Mouse (Mus musculus) hindbrain, embryonic 13.5 days (tissue): ENCODE measurements around the gene Hexim2. TPM values are rescaled to one million over a fixed set of nuclear protein-coding genes. Genes with fewer than 3 reads are reported as not detected.

Experiments
- ATAC-seq: fragments of 200-750 bp; cut with Nextera tagmentation; 2 replicates; pipeline ENCODE4 v1.8.0; 2017; ENCODE audit warnings: moderate TSS enrichment; ENCODE audit not compliant: low FRiP score
- H3K27ac ChIP-seq: fragments of 300-500 bp; sonication (generic); 2 replicates; pipeline ENCODE4 v1.5.1; 2015; ENCODE audit warnings: inconsistent platforms, mild to moderate bottlenecking, moderate library complexity
- H3K27me3 ChIP-seq: fragments of 300-500 bp; sonication (generic); 2 replicates; pipeline ENCODE4 v1.6.1; 2015; ENCODE audit warnings: mild to moderate bottlenecking, inconsistent platforms
- H3K36me3 ChIP-seq: fragments of 300-500 bp; sonication (generic); 2 replicates; pipeline ENCODE4 v1.6.1; 2015; ENCODE audit warnings: mild to moderate bottlenecking, inconsistent platforms
- H3K4me1 ChIP-seq: fragments of 300-500 bp; sonication (generic); replicated peaks from 2 replicates; pipeline ENCODE4 v1.6.1; 2015; ENCODE audit warnings: inconsistent platforms
- H3K4me2 ChIP-seq: fragments of 300-500 bp; sonication (generic); 2 replicates; pipeline ENCODE4 v1.6.1; 2015; ENCODE audit warnings: inconsistent platforms, mild to moderate bottlenecking, moderate library complexity
- H3K4me3 ChIP-seq: fragments of 300-500 bp; sonication (generic); 2 replicates; pipeline ENCODE4 v1.5.1; 2015; ENCODE audit warnings: mild to moderate bottlenecking, inconsistent platforms
- H3K9ac ChIP-seq: fragments of 300-500 bp; sonication (generic); 2 replicates; pipeline ENCODE4 v1.6.1; 2015; ENCODE audit warnings: mild to moderate bottlenecking, inconsistent platforms
- H3K9me3 ChIP-seq: fragments of 300-500 bp; sonication (generic); 2 replicates; pipeline ENCODE4 v1.6.1; 2016; ENCODE audit warnings: inconsistent platforms
- WGBS: fragments of 180-500 bp; shearing (Covaris S2); methylation state at CpG from one replicate; pipeline ENCODE4 v1.1.7; 2015; 5-methylcytosine and 5-hydroxymethylcytosine counted together
- polyA plus RNA-seq: library from polyadenylated mRNA; unstranded; fragments of >200 nt; fragmentation: Nextera tagmentation; extraction: Ambion mirVana; gene quantifications from 2 replicates; pipeline ENCODE4 v1.2.1, GENCODE M21; 2015

Gene Hexim2
- polyA plus RNA-seq, 1 experiment from 2014 or later = 22.3 TPM

DNA sequence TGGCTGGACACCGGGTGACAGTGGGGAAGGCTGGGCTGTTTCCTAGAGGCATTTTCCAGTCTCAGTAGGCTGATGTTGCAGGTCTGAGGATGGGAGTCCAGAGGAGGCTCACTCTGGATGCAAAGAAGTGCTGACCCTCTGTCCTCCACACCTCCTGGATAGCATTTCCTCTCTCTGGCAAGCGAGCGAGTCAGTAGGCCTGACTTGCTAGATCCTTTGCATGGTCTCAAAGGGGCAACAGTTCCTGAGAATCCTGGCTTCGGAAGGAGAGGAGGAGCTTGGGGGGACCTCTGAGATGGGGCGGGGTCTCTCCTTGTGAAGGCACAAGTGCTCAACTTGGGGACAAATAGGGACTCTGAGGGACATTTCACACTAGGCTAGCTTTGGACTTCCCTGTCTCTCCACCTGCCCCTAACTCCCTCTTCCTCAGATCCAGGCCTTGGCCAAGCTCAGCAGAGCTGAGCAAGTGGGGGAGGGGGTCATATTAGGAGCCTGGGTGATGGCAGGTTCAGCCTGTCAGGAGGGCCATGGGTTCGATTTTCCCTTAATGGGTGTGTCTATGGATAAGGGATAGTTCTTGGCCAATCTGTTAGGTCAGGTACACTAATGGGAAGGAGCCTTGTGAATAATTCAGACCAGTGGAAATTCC, 40.3 kb downstream of the Hexim2 start:
- Histone ChIP-seq H3K9ac (peak overlapping the region; percentile 76; the same call in 1 of the 2 replicates), H3K4me3 (peak overlapping the region; percentile 74), H3K4me1 (peaks cover 42% of the 10 kb centered on the region)

DNA sequence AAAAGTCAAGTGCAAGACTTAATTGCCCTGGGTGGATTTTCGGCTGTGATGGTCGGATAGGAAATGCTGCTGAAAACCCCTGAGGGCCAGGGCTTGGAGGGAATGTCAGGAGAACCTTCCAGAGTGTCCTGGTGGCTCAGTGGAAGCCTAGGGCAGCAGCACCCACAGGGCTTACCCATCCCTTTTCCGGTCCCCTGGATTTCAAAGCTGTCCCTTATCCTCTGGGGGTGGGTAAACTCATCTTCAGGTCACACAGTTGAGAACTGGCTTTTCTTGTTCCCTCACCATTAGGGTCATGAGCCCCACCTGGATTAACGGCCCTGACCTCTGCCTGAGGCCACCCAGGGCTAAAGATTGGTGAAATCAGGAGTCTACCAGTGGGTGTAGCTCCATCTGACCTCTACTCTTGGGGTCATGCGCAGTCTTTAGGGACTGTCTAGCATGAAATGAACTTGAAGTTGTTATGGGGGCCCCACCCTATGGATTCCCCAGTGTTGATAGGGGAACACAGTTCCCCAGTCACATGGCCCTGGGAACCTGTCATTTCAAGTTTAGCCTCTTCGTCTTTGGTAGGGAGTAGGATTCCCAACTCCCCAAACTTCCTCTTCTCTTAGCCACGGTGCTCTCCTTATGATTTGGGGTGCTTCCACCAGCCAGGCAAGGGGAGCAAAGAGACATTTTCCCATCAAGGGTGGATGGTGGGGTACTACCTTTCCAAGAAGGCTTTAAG, 41.0 kb downstream of the Hexim2 start:
- Histone ChIP-seq H3K36me3 (no peaks in the 10 kb centered on the region), H3K4me2 (peak overlapping the region; percentile 83; the same call in 1 of the 2 replicates), H3K9ac (no peak overlapping the region), H3K4me1 (peaks cover 42% of the 10 kb centered on the region), H3K27me3 (peaks cover 67% of the 10 kb centered on the region), H3K27ac (no peak overlapping the region), H3K9me3 (no peaks in the 10 kb centered on the region), H3K4me3 (no peak overlapping the region)
- ATAC-seq = no peak
- WGBS = 83% methylated on average over 7 of the region's 7 CpGs

More for the DNA sequence above, 40.3 kb downstream of the Hexim2 start:
- 61% methylated on average over 6 of the region's 6 CpGs for WGBS
- Histone ChIP-seq H3K27me3 (peaks cover 69% of the 10 kb centered on the region), H3K27ac (no peak overlapping the region), H3K4me2 (peak overlapping the region; percentile 83), H3K36me3 (no peaks in the 10 kb centered on the region), H3K9me3 (no peaks in the 10 kb centered on the region)
- ATAC-seq = no peak

DNA sequence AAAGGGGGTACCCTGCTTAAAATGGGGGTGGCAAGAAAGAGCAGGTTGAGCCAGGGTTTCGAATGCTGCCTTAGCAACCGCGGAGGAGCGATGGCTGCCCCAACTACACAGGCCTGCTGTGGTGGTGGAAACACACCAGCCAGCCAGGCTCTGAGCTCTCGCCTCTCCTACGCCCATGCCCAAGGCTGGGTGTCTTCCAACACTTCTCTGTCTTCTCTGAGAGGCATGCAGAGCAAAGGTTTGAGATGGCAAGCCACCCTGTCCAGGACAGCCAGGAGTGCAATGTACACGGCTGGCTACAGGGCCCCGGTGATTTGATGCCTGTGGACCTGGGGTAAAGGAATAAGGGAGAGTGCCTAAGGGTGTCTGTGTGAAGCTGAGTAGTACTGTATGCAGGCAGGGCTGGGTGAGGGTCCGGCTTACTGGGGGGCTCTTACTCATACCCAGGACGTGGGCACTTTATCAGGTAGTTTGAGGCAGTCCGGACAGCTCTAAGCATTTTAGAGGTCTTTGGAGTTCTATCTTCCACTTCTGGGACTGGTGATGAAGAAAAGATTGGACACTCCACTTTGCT, 41.6 kb downstream of the Hexim2 start:
- no peak overlapping the region for H3K27ac ChIP-seq
- 91% methylated on average over 11 of the region's 11 CpGs for WGBS
- H3K27me3 ChIP-seq = peaks cover 64% of the 10 kb centered on the region
- no peaks in the 10 kb centered on the region for H3K9me3 ChIP-seq
- peaks cover 39% of the 10 kb centered on the region for H3K4me1 ChIP-seq
- H3K4me3 ChIP-seq = no peak overlapping the region
- ATAC-seq = no peak
- H3K9ac ChIP-seq = no peak overlapping the region
- H3K4me2 ChIP-seq = no peak overlapping the region
- H3K36me3 ChIP-seq = no peaks in the 10 kb centered on the region

DNA sequence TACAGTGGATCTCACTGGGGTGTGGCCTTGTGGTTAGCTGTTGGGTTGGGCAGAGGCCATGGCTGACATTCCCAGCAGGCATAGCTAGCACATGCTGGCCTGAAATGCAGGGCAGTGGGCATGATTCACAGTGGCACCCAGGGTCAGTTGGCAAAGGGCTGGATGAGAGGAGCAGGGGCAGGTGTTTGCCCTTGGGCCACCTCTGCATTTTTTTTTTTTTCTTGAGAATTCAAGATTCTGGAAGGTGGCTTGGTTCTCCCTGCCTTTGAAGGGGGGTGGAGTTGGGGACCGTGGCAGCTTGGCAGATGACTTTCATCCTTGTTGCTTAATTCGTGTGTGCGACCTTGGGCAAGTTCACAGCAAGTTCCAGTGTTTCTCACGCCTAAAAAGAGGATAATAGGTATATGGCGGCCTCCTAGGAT, 42.2 kb downstream of the Hexim2 start:
- no peak overlapping the region for H3K27ac ChIP-seq
- H3K27me3 ChIP-seq = peaks cover 58% of the 10 kb centered on the region
- WGBS = 79% methylated on average over 5 of the region's 5 CpGs
- H3K9ac ChIP-seq = no peak overlapping the region; the same call in 1 of the 2 replicates
- H3K4me2 ChIP-seq = no peak overlapping the region
- H3K4me3 ChIP-seq = no peak overlapping the region
- H3K36me3 ChIP-seq = no peaks in the 10 kb centered on the region
- no peak for ATAC-seq
- H3K4me1 ChIP-seq = peaks cover 33% of the 10 kb centered on the region
- H3K9me3 ChIP-seq = no peaks in the 10 kb centered on the region

DNA sequence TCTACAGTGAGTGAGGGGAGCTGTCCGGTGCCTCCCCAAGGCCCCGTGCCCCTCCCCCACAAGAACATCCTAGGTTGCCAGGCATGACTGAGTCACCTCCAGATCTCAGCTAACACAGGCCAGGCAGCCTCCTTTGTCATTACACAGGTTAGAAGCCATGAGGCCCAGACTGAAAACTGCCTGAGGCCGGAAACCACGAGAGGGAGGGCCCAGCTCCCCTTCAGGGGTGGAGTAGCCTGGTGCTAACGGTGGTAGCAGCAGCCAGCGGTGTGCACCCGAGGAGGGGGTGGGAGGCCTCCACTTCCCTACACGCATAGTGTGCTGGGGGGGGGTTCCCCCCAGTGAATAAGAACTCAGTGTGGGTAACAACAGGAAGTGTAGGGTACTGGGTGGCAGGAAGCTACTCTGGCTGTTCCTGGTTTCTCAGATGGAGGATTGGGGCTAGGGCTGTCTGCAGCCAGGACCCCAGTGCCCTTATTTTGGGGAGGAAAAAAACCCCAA, 42.7 kb downstream of the Hexim2 start:
- ATAC-seq = no peak
- H3K36me3 ChIP-seq = no peaks in the 10 kb centered on the region
- no peak overlapping the region for H3K4me3 ChIP-seq
- H3K4me2 ChIP-seq = no peak overlapping the region
- H3K9me3 ChIP-seq = no peaks in the 10 kb centered on the region
- H3K27ac ChIP-seq = no peak overlapping the region
- peaks cover 53% of the 10 kb centered on the region for H3K27me3 ChIP-seq
- 50% methylated on average over 8 of the region's 8 CpGs for WGBS
- peaks cover 28% of the 10 kb centered on the region for H3K4me1 ChIP-seq
- H3K9ac ChIP-seq = peak overlapping the region; percentile 24

DNA sequence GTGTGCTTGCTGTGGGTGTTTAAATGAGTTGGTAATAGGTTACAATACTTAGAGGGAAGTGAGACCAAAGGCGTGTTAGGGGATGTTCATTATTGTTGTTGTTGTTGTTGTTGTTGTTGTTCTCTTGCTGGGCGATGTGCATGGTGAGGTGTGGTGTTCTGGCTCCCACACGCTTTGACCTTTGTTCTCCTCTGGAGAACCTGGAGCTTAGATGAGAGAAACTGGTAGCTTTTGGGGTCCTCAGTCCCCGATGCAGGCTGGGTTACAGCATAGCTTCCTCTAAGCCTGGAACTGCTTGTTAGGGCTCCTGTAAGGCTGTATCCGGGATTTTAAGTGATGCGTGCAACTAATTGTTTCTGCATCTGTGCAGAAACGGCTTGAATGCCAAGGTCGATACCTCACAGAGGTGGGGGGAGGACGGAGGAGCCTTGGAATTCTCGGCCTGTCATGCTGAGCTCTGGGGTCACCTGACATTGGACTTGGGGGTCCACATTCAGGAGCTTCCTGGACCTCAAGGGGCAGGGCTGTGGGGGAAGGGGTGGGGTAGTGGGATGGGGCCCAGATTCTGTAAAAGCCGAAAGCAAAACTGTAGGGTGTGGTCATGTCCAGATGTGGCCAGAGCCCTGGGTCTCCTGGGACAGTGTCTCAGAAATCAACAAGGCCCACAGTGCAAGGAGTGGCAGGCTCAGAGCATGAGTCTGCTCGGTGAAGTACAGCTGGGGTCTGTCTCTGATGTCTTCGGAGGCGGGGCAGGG, 43.6 kb downstream of the Hexim2 start:
- H3K36me3 ChIP-seq = no peaks in the 10 kb centered on the region
- H3K27ac ChIP-seq = no peak overlapping the region
- H3K27me3 ChIP-seq = peaks cover 44% of the 10 kb centered on the region
- no peak overlapping the region for H3K9ac ChIP-seq
- WGBS = 77% methylated on average over 14 of the region's 14 CpGs
- ATAC-seq = no peak
- peaks cover 21% of the 10 kb centered on the region for H3K4me1 ChIP-seq
- no peaks in the 10 kb centered on the region for H3K9me3 ChIP-seq
- no peak overlapping the region for H3K4me2 ChIP-seq
- H3K4me3 ChIP-seq = no peak overlapping the region

DNA sequence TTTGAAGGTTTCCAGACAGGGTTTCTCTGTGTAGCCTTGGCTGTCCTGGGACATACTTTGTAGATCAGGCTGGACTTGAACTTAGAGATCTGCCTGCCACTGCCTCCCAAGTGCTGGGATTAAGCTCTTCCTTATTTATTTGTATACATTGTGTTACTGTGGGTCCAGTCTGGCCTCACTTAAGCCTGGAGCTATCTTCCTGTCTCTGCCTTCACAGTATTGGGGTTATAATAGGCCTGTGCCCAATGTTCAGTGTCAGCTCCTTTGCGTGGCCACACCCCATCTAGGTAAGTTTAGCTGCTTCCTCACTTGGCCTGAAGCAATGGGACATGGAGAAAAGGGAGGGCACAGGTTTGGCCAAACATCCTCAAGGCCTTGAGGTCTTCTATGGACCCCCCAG, 44.3 kb downstream of the Hexim2 start:
- H3K36me3 ChIP-seq = no peaks in the 10 kb centered on the region

DNA sequence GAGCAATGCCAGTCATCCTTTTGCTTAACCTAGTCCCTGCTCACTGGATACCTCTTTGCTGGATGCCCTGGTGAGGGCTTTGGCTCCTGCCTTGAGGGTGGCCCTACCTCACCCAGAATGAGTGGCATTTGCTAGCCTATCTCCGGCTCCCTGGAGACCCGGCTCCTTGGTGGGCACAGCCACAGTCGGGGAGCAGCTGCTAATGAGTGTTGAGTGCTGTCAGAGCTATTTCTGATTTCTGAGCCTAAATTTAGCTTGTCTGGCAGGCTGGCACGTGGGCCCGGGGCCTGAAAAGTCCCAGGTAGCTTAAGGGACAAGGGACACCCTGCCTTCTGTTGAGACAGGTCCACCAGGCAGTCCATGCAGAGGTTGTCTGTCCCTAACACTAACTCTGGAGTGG, 45.0 kb downstream of the Hexim2 start:
- no peak overlapping the region for H3K4me2 ChIP-seq
- H3K36me3 ChIP-seq = no peaks in the 10 kb centered on the region
- peaks cover 9% of the 10 kb centered on the region for H3K4me1 ChIP-seq
- H3K27me3 ChIP-seq = peaks cover 38% of the 10 kb centered on the region
- no peaks in the 10 kb centered on the region for H3K9me3 ChIP-seq
- no peak overlapping the region for H3K4me3 ChIP-seq
- no peak overlapping the region for H3K27ac ChIP-seq
- no peak for ATAC-seq
- WGBS = 81% methylated on average over 5 of the region's 5 CpGs
- no peak overlapping the region for H3K9ac ChIP-seq

More for the DNA sequence above, 44.3 kb downstream of the Hexim2 start:
- no peaks in the 10 kb centered on the region for H3K9me3 ChIP-seq
- H3K9ac ChIP-seq = no peak overlapping the region
- WGBS = 89% methylated on average over 1 of the region's 1 CpGs
- no peak overlapping the region for H3K27ac ChIP-seq
- no peak overlapping the region for H3K4me2 ChIP-seq
- no peak for ATAC-seq
- peaks cover 39% of the 10 kb centered on the region for H3K27me3 ChIP-seq
- H3K4me1 ChIP-seq = peaks cover 16% of the 10 kb centered on the region
- H3K4me3 ChIP-seq = no peak overlapping the region

DNA sequence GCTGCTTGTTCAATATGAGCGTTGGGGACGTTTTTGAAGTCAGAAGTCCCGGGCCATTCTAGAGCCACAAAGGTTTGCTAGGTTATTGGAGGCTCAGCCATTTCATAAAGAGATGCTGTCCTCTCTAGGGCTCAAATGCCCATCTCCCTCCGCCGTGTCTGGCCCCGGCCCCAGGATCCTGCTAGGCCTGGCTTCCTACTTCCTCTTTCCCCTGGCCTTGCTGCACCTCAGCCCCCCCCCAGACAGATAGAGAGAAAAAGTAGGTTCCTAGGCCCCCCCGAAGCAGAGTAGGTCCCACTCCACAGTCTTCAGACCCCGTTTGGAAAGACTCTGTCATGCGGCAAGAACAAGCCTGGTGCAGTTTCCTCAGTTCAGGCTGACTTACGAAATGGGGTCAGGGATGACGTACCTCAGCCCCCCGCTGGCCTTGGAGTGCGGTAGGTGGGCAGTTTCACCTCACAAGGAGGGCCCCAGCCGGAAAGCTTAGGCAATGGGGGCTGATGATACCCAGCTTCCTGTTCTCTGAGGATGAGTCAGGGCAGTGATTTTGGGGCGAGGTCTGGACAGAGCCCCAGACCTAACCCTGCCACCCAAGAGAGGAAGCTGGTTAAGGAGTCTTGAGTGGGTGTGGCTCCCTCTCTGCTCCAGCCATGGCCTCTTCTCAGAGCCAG, 45.7 kb downstream of the Hexim2 start:
- ATAC-seq = no peak
- WGBS = 83% methylated on average over 15 of the region's 15 CpGs
- Histone ChIP-seq H3K27ac (no peak overlapping the region), H3K4me1 (peaks cover 4% of the 10 kb centered on the region; the same call in 1 of the 2 replicates), H3K9me3 (no peaks in the 10 kb centered on the region), H3K9ac (no peak overlapping the region), H3K27me3 (peaks cover 30% of the 10 kb centered on the region), H3K4me2 (no peak overlapping the region), H3K36me3 (no peaks in the 10 kb centered on the region), H3K4me3 (no peak overlapping the region)

DNA sequence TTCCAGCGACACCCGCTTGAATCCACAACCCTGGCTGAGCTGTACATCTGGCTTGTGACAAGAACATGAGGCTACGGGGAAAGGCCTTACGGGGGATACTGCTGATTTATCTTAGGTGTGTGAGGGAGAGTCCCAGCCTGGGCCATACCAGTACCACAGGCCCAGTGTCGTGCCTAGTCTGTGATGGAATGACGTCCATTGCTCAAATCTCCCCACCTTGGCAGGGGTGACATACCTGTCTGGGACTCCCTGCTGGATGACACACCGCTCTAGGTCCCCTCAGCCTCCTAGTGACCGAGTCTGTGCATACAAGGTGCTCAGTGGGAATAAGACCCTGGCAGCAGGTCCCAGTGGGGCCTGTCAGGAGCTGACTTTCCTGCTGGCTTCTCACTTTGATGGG, 46.5 kb downstream of the Hexim2 start:
- Histone ChIP-seq H3K27me3 (peaks cover 22% of the 10 kb centered on the region), H3K4me3 (no peak overlapping the region), H3K9me3 (no peaks in the 10 kb centered on the region), H3K4me1 (peaks cover 4% of the 10 kb centered on the region; the same call in 1 of the 2 replicates), H3K36me3 (no peaks in the 10 kb centered on the region), H3K4me2 (no peak overlapping the region), H3K9ac (no peak overlapping the region), H3K27ac (no peak overlapping the region)
- WGBS = 93% methylated on average over 8 of the region's 8 CpGs
- ATAC-seq = no peak

DNA sequence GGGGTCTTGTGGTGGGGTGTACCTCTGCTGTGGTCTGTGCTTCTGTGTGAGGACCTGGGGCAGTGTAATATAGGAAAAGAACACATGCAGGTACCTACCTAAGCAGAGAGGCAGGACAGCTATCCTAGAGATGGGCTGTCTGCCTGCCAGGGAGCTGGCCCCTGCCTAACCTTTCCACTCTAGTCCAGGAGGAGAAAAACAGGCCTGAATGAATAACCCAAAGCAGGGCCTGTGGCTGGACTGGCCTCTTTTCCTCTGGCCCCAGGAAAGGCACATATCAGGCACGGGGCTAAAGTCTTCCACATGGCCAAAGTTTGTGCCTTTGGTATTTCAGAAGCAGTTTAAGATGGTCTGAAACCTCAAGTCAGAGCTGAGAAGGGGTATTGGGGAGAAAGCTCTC, 48.2 kb downstream of the Hexim2 start:
- ATAC-seq = no peak
- WGBS = 65% methylated on average over 1 of the region's 1 CpGs
- Histone ChIP-seq H3K27ac (no peak overlapping the region), H3K9me3 (no peaks in the 10 kb centered on the region), H3K4me1 (no peaks in the 10 kb centered on the region), H3K9ac (no peak overlapping the region), H3K36me3 (no peaks in the 10 kb centered on the region), H3K4me3 (no peak overlapping the region), H3K27me3 (peaks cover 14% of the 10 kb centered on the region; the same call in 1 of the 2 replicates), H3K4me2 (no peak overlapping the region)
